Mouse (Mus musculus) embryonic facial prominence, embryonic 14.5 days (tissue): ENCODE results near the gene Srp72. TPM values are rescaled to one million over a fixed set of nuclear protein-coding genes. Genes with fewer than 3 reads are reported as not detected.
A peak's percentile ranks its signal among the peaks of the same experiment; 100 is the strongest.

Experiments used
- ATAC-seq: fragments of 200-750 bp; cut with Nextera tagmentation; 2 replicates; pipeline ENCODE4 v1.8.0; 2017; ENCODE audit warnings: low read depth, moderate number of reproducible peaks, moderate TSS enrichment
- DNase-seq: peaks from one replicate; pipeline ENCODE4 v3.0.0-alpha.2; 2015; ENCODE audit warnings: low spot score
- H3K27ac ChIP-seq: fragments of 300-500 bp; sonication (generic); replicated peaks from 2 replicates; pipeline ENCODE4 v1.5.1; 2014; ENCODE audit warnings: low read depth, mild to moderate bottlenecking, low read length, moderate library complexity
- H3K27me3 ChIP-seq: fragments of 300-500 bp; sonication (generic); replicated peaks from 2 replicates; pipeline ENCODE4 v1.6.1; 2014; ENCODE audit warnings: low read length; ENCODE audit not compliant: control insufficient read depth, insufficient read depth
- H3K36me3 ChIP-seq: fragments of 300-500 bp; sonication (generic); 2 replicates; pipeline ENCODE4 v1.6.1; 2014; ENCODE audit warnings: low read length, mixed read lengths; ENCODE audit not compliant: control insufficient read depth, insufficient read depth
- H3K4me1 ChIP-seq: fragments of 300-500 bp; sonication (generic); 2 replicates; pipeline ENCODE4 v1.6.1; 2014; ENCODE audit warnings: antibody characterized with exemption, low read length; ENCODE audit not compliant: control insufficient read depth, insufficient read depth
- H3K4me2 ChIP-seq: fragments of 300-500 bp; sonication (generic); 2 replicates; pipeline ENCODE4 v1.6.1; 2014; ENCODE audit warnings: low read depth, mild to moderate bottlenecking, low read length, moderate library complexity, mixed read lengths
- H3K4me3 ChIP-seq: fragments of 300-500 bp; sonication (generic); 2 replicates; pipeline ENCODE4 v1.5.1; 2014; ENCODE audit warnings: low read depth, mild to moderate bottlenecking, low read length
- H3K9ac ChIP-seq: fragments of 300-500 bp; sonication (generic); 2 replicates; pipeline ENCODE4 v1.6.1; 2014; ENCODE audit warnings: low read depth, mild to moderate bottlenecking, low read length, moderate library complexity, mixed read lengths
- H3K9me3 ChIP-seq: fragments of 300-500 bp; sonication (generic); 2 replicates; pipeline ENCODE4 v1.6.1; 2016; ENCODE audit warnings: low read length; ENCODE audit not compliant: control insufficient read depth
- WGBS: fragments of 180-500 bp; shearing (Covaris S2); extraction: QIAGEN DNeasy Blood & Tissue Kit; methylation state at CpG from one replicate; pipeline ENCODE4 v1.1.7; 2014; 5-methylcytosine and 5-hydroxymethylcytosine counted together
- polyA plus RNA-seq: library from polyadenylated mRNA; unstranded; fragments of >200 nt; fragmentation: Nextera tagmentation; extraction: Ambion mirVana; gene quantifications from 2 replicates; pipeline ENCODE4 v1.2.1, GENCODE M21; 2014

Gene Srp72
- 96.9 and 107 TPM in 2 replicates for polyA plus RNA-seq

GRCm38 (mm10) chr5:76974554-76975285 lies at the start of gene Srp72:
TSS of gene Srp72 (plus strand) at chr5:76974683.
- no peaks in the 10 kb centered on the region for H3K9me3 ChIP-seq
- peak within 1 kb of the TSS; percentile 89 for H3K4me2 ChIP-seq
- DNase-seq (peak; percentile 93), ATAC-seq (peak; percentile 95)
- H3K36me3 ChIP-seq = peaks cover 35% of the 10 kb centered on the region
- H3K27ac ChIP-seq = peak within 1 kb of the TSS; percentile 89
- H3K4me1 ChIP-seq = peaks cover 5% of the 10 kb centered on the region
- under 1% methylated on average over 48 of the region's 60 CpGs for WGBS
- H3K9ac ChIP-seq = peak within 1 kb of the TSS; percentile 91
- no peaks in the 10 kb centered on the region for H3K27me3 ChIP-seq
- peak within 1 kb of the TSS; percentile 89 for H3K4me3 ChIP-seq

- Histone ChIP-seq H3K4me1 (peaks cover 10% of the 10 kb centered on the region), H3K27ac (peak overlapping the region; percentile 92), H3K9me3 (no peaks in the 10 kb centered on the region), H3K4me2 (peak overlapping the region; percentile 45), H3K4me3 (peak overlapping the region; percentile 24), H3K36me3 (peaks cover 23% of the 10 kb centered on the region), H3K27me3 (no peaks in the 10 kb centered on the region), H3K9ac (0 out of 2 replicates have a peak overlapping the region, but pooled peaks have one; percentile 23)
- ATAC-seq (peak; percentile 92), DNase-seq (peak; percentile 92)
- 53% methylated on average over 16 of the region's 16 CpGs for WGBS
These were observed 46.2 kb upstream of the Srp72 start for GRCm38 (mm10) chr5:76928124-76928832.

- peaks cover 10% of the 10 kb centered on the region; the same call in 1 of the 2 replicates for H3K4me1 ChIP-seq
- H3K9me3 ChIP-seq = no peaks in the 10 kb centered on the region
- ATAC-seq (no peak), DNase-seq (peak; percentile 41)
- H3K27ac ChIP-seq = peak overlapping the region; percentile 92; the same call in 1 of the 2 replicates
- H3K4me2 ChIP-seq = no peak overlapping the region
- no peak overlapping the region for H3K9ac ChIP-seq
- H3K4me3 ChIP-seq = no peak overlapping the region
- peaks cover 23% of the 10 kb centered on the region for H3K36me3 ChIP-seq
- WGBS = 65% methylated on average over 7 of the region's 7 CpGs
- no peaks in the 10 kb centered on the region for H3K27me3 ChIP-seq
These were observed 45.2 kb upstream of the Srp72 start for GRCm38 (mm10) chr5:76929180-76929877.

- Histone ChIP-seq H3K9me3 (no peaks in the 10 kb centered on the region), H3K27me3 (no peaks in the 10 kb centered on the region), H3K4me3 (no peak overlapping the region), H3K36me3 (0 out of 2 replicates have a peak, but pooled peaks cover 15% of the 10 kb centered on the region), H3K27ac (no peak overlapping the region), H3K4me1 (no peaks in the 10 kb centered on the region), H3K9ac (no peak overlapping the region), H3K4me2 (no peak overlapping the region)
- WGBS = 93% methylated on average over 8 of the region's 8 CpGs
- ATAC-seq = no peak
- DNase-seq = no peak
These were observed 34.8 kb upstream of the Srp72 start for GRCm38 (mm10) chr5:76939717-76940116.

- H3K27me3 ChIP-seq = no peaks in the 10 kb centered on the region
- no peak overlapping the region for H3K27ac ChIP-seq
- H3K36me3 ChIP-seq = 0 out of 2 replicates have a peak, but pooled peaks cover 15% of the 10 kb centered on the region
- no peaks in the 10 kb centered on the region for H3K9me3 ChIP-seq
- ATAC-seq (no peak), DNase-seq (no peak)
- no peak overlapping the region for H3K4me2 ChIP-seq
- no peak overlapping the region for H3K4me3 ChIP-seq
- WGBS = 75% methylated on average over 4 of the region's 4 CpGs
- no peak overlapping the region for H3K9ac ChIP-seq
- no peaks in the 10 kb centered on the region for H3K4me1 ChIP-seq
These were observed 32.5 kb upstream of the Srp72 start for GRCm38 (mm10) chr5:76941975-76942374.

GRCm38 (mm10) chr5:76942505-76942904 lies 32.0 kb upstream of the Srp72 start:
- H3K4me3 ChIP-seq = no peak overlapping the region
- no peak overlapping the region for H3K4me2 ChIP-seq
- WGBS = 93% methylated on average over 4 of the region's 4 CpGs
- no peaks in the 10 kb centered on the region for H3K4me1 ChIP-seq
- no peaks in the 10 kb centered on the region for H3K9me3 ChIP-seq
- no peak overlapping the region for H3K27ac ChIP-seq
- ATAC-seq (no peak), DNase-seq (no peak)
- H3K36me3 ChIP-seq = 0 out of 2 replicates have a peak, but pooled peaks cover 15% of the 10 kb centered on the region
- no peak overlapping the region for H3K9ac ChIP-seq
- H3K27me3 ChIP-seq = no peaks in the 10 kb centered on the region

- Histone ChIP-seq H3K27ac (no peak overlapping the region), H3K9ac (no peak overlapping the region), H3K4me1 (peaks cover 8% of the 10 kb centered on the region), H3K4me2 (no peak overlapping the region), H3K4me3 (no peak overlapping the region), H3K27me3 (no peaks in the 10 kb centered on the region), H3K36me3 (0 out of 2 replicates have a peak, but pooled peaks cover 7% of the 10 kb centered on the region), H3K9me3 (no peaks in the 10 kb centered on the region)
- ATAC-seq = no peak
- 70% methylated on average over 6 of the region's 6 CpGs for WGBS
- no peak for DNase-seq
These were observed 29.4 kb upstream of the Srp72 start for GRCm38 (mm10) chr5:76944965-76945677.

GRCm38 (mm10) chr5:76945678-76946033 lies 28.8 kb upstream of the Srp72 start:
- Histone ChIP-seq H3K9ac (no peak overlapping the region), H3K4me1 (peaks cover 10% of the 10 kb centered on the region), H3K4me2 (no peak overlapping the region), H3K9me3 (no peaks in the 10 kb centered on the region), H3K36me3 (0 out of 2 replicates have a peak, but pooled peaks cover 5% of the 10 kb centered on the region), H3K27ac (no peak overlapping the region), H3K4me3 (no peak overlapping the region), H3K27me3 (no peaks in the 10 kb centered on the region)
- WGBS = 84% methylated on average over 2 of the region's 2 CpGs
- no peak for DNase-seq
- no peak for ATAC-seq
